Mouse (Mus musculus) gastrocnemius, postnatal 36 days (tissue): ENCODE measurements around the gene Meis2. TPM values are rescaled to one million over a fixed set of nuclear protein-coding genes. Genes with fewer than 3 reads are reported as not detected.

ENCODE experiments used
- DNase-seq, 2 experiments: peaks; one replicate each; pipeline ENCODE4 v3.0.0; 2022
- intact Hi-C: fragments of 180-260 bp; cut with DNase I; formaldehyde crosslinking; loops from one replicate; pipeline ENCODE4 v1.15.1; 2025
- total RNA-seq, 2 experiments: library from RNA; stranded (reverse); gene quantifications; 2 replicates each; pipeline ENCODE4 v1.2.3; 2021

Gene Meis2
- total RNA-seq, 2 experiments from 2014 or later: 0.86 to 0.97 TPM

GRCm38 (mm10) chr2:116009097-116009970, 56.3 kb downstream of the Meis2 start:
- DNase-seq: no peak
- intact Hi-C loops: no loop called here

- DNase-seq: no peak
- intact Hi-C loops: no loop called here
Measured at GRCm38 (mm10) chr2:116002354-116002753, 63.3 kb downstream of the Meis2 start.

GRCm38 (mm10) chr2:116001352-116002138, 64.1 kb downstream of the Meis2 start:
- intact Hi-C loops: no loop called here
- DNase-seq: no peak

GRCm38 (mm10) chr2:116000514-116000913, 65.1 kb downstream of the Meis2 start:
- DNase-seq: no peak
- intact Hi-C loops: no loop called here

GRCm38 (mm10) chr2:115998802-115999201, 66.8 kb downstream of the Meis2 start:
- no peak for DNase-seq
- intact Hi-C loops: no loop called here

- intact Hi-C loops: no loop called here
Measured at GRCm38 (mm10) chr2:115996438-115996837, 69.2 kb downstream of the Meis2 start.

GRCm38 (mm10) chr2:115993877-115994276, 71.8 kb downstream of the Meis2 start:
- no peak for DNase-seq
- intact Hi-C loops: no loop called here

More at GRCm38 (mm10) chr2:115996438-115996837, 69.2 kb downstream of the Meis2 start:
- DNase-seq: no peak

- intact Hi-C loops: no loop called here
- DNase-seq: no peak
Measured at GRCm38 (mm10) chr2:115989249-115989648, 76.4 kb downstream of the Meis2 start.

- no peak for DNase-seq
- intact Hi-C loops: no loop called here
Measured at GRCm38 (mm10) chr2:115988448-115988847, 77.2 kb downstream of the Meis2 start.

GRCm38 (mm10) chr2:115984952-115985351, 80.7 kb downstream of the Meis2 start:
- no peak for DNase-seq
- intact Hi-C loops: no loop called here

- intact Hi-C loops: no loop called here
- no peak for DNase-seq
Measured at GRCm38 (mm10) chr2:115984487-115984886, 81.2 kb downstream of the Meis2 start.

- DNase-seq: no peak
- intact Hi-C loops: no loop called here
Measured at GRCm38 (mm10) chr2:115980490-115980889, 85.1 kb downstream of the Meis2 start.

GRCm38 (mm10) chr2:115979683-115980476, 85.8 kb downstream of the Meis2 start:
- no peak for DNase-seq
- intact Hi-C loops: no loop called here

- no peak for DNase-seq
- intact Hi-C loops: no loop called here
Measured at GRCm38 (mm10) chr2:115978666-115979065, 87.0 kb downstream of the Meis2 start.

- no peak for DNase-seq
- intact Hi-C loops: no loop called here
Measured at GRCm38 (mm10) chr2:115971296-115971805, 94.3 kb downstream of the Meis2 start.

- DNase-seq: no peak
Measured at GRCm38 (mm10) chr2:115970091-115970820, 95.4 kb downstream of the Meis2 start.

GRCm38 (mm10) chr2:115969201-115969600, 96.4 kb downstream of the Meis2 start:
- DNase-seq: no peak
- intact Hi-C loops: no loop called here

More at GRCm38 (mm10) chr2:115970091-115970820, 95.4 kb downstream of the Meis2 start:
- intact Hi-C loops: no loop called here

GRCm38 (mm10) chr2:115964911-115965310, 100.7 kb downstream of the Meis2 start:
- intact Hi-C loops: no loop called here
- no peak for DNase-seq

GRCm38 (mm10) chr2:115963293-115963835, 102.3 kb downstream of the Meis2 start:
- DNase-seq: no peak

More at GRCm38 (mm10) chr2:115963293-115963835, 102.3 kb downstream of the Meis2 start:
- intact Hi-C loops: no loop called here
